In genomic region chr10:61783621-61784251, GRCm38 (mm10) we compare ENCODE assay signal across 8 mouse cellular contexts. TPM values are rescaled to one million over a fixed set of nuclear protein-coding genes. Genes with fewer than 3 reads are reported as not detected.
DNase-seq lines count a peak whose midpoint lies in the region; ATAC-seq and TF ChIP-seq lines count a peak whose summit lies in the region.

Gene H2afy2, minus strand, starts transcription at chr10:61784147.

- H3K9me3 ChIP-seq in intestine, postnatal 0 days (ENCODE audit: control insufficient read depth), result no peaks in the 10 kb centered on the region
- H3K9me3 ChIP-seq in midbrain, embryonic 10.5 days (replicated peaks), result no peaks in the 10 kb centered on the region
- H3K9me3 ChIP-seq in stomach, embryonic 14.5 days (ENCODE audit: control insufficient read depth, low read depth, low read length), result no peaks in the 10 kb centered on the region

- peak; percentile 68 for TF ChIP-seq CTCF in intestine, postnatal 0 days (IDR thresholded peaks at IDR 0.05; ENCODE audit: low read depth)

- H3K27me3 ChIP-seq in intestine, postnatal 0 days (replicated peaks; ENCODE audit: control insufficient read depth, insufficient read depth, low read length), result no peaks in the 10 kb centered on the region
- no peaks in the 10 kb centered on the region for H3K27me3 ChIP-seq in midbrain, embryonic 10.5 days (ENCODE audit: low read depth, poor library complexity, severe bottlenecking)
- H3K27me3 ChIP-seq in stomach, embryonic 14.5 days (ENCODE audit: control insufficient read depth, insufficient read depth, low read length), result no peaks in the 10 kb centered on the region

- H3K9ac ChIP-seq in intestine, postnatal 0 days (ENCODE audit: low read depth, low read length), result peak within 1 kb of the TSS; percentile 67
- peak within 1 kb of the TSS; percentile 92 for H3K9ac ChIP-seq in stomach, embryonic 14.5 days (replicated peaks; ENCODE audit: low read depth, low read length)

- H3K4me3 ChIP-seq in intestine, postnatal 0 days (ENCODE audit: low read depth, low read length), result peak within 1 kb of the TSS; percentile 71
- peak within 1 kb of the TSS; percentile 98 for H3K4me3 ChIP-seq in midbrain, embryonic 10.5 days
- H3K4me3 ChIP-seq in stomach, embryonic 14.5 days (ENCODE audit: low read depth, low read length), result peak within 1 kb of the TSS; percentile 88

- whole genome bisulfite sequencing in intestine, postnatal 0 days, result under 1% methylated on average over 47 of the region's 50 CpGs
- under 1% methylated on average over 50 of the region's 50 CpGs for WGBS in midbrain, embryonic 10.5 days
- WGBS in stomach, embryonic 14.5 days, result under 1% methylated on average over 50 of the region's 50 CpGs

- H3K4me2 ChIP-seq in intestine, postnatal 0 days (replicated peaks; ENCODE audit: low read depth), result peak within 1 kb of the TSS; percentile 97
- peak within 1 kb of the TSS; percentile 69 for H3K4me2 ChIP-seq in stomach, embryonic 14.5 days (replicated peaks; ENCODE audit: low read depth, low read length)

- H3K27ac ChIP-seq in intestine, postnatal 0 days (ENCODE audit: low read depth, low read length), result peak within 1 kb of the TSS; percentile 60
- peak within 1 kb of the TSS; percentile 100 for H3K27ac ChIP-seq in midbrain, embryonic 10.5 days (replicated peaks)
- peak within 1 kb of the TSS; percentile 95 for H3K27ac ChIP-seq in stomach, embryonic 14.5 days (ENCODE audit: low read length)

- no peaks in the 10 kb centered on the region for H3K36me3 ChIP-seq in intestine, postnatal 0 days (ENCODE audit: control insufficient read depth, insufficient read depth)
- H3K36me3 ChIP-seq in midbrain, embryonic 10.5 days, result peaks cover 20% of the 10 kb centered on the region
- no peaks in the 10 kb centered on the region for H3K36me3 ChIP-seq in stomach, embryonic 14.5 days (ENCODE audit: control insufficient read depth, insufficient read depth, low read length)

- ATAC-seq in granulocyte monocyte progenitor cell, adult 5-6 weeks (replicated peaks; ENCODE audit: poor library complexity, severe bottlenecking), result peak; percentile 48
- ATAC-seq in intestine, postnatal 0 days, result peak; percentile 56
- peak; percentile 70; the same call in 1 of the 2 replicates for ATAC-seq in stomach, embryonic 14.5 days (ENCODE audit: insufficient number of reproducible peaks, insufficient read depth, low FRiP score, low read depth)

- no peaks in the 10 kb centered on the region for H3K4me1 ChIP-seq in intestine, postnatal 0 days (replicated peaks; ENCODE audit: control insufficient read depth, insufficient read depth, low read length)
- peaks cover 36% of the 10 kb centered on the region for H3K4me1 ChIP-seq in midbrain, embryonic 10.5 days
- peaks cover 15% of the 10 kb centered on the region; the same call in 1 of the 2 replicates for H3K4me1 ChIP-seq in stomach, embryonic 14.5 days (ENCODE audit: control insufficient read depth, insufficient read depth, low read length)

- intact Hi-C loops in left cerebral cortex, postnatal 36 days (cut with DNase I), result loop anchor here (5.0 kb wide), 1 partner anchor 86 kb away; the partner anchor contains the start of gene Tysnd1

- DNase-seq in adrenal gland, postnatal 25 days, result peak; percentile 64
- DNase-seq in embryo, embryonic 11.5 days (ENCODE audit: low read depth, low spot score), result peak; percentile 78
- DNase-seq in left cerebral cortex, postnatal 36 days (ENCODE audit: low spot score in 2 of 2), result peak; percentile 78 to 83
- DNase-seq in midbrain, embryonic 10.5 days (ENCODE audit: low spot score), result peak; percentile 91
- DNase-seq in MN1 (ENCODE audit: low spot score), result no peak

RNA-seq across cellular contexts. Expression of gene H2afy2, which starts in this region (rescaled TPM):
- total RNA-seq in adrenal gland, postnatal 25 days (2021), result 9.8 and 11.3 TPM in 2 replicates
- 1.9 and 2.5 TPM in 2 replicates for total RNA-seq in granulocyte monocyte progenitor cell, adult 5-6 weeks (2014; fragmentation: Nextera tagmentation)
- total RNA-seq in granulocyte monocyte progenitor cell, adult 5-6 weeks (2017), result 1.1 and 1.6 TPM in 2 replicates
- polyA plus RNA-seq in intestine, postnatal 0 days (2015; fragmentation: Nextera tagmentation; extraction: Ambion mirVana), result 21.3 and 23.1 TPM in 2 replicates
- total RNA-seq in left cerebral cortex, postnatal 36 days (2021), result 10 to 100 TPM; 26.2 to 26.6 TPM
- polyA plus RNA-seq in midbrain, embryonic 10.5 days (2016; fragmentation: Nextera tagmentation; extraction: Ambion mirVana), result 309 and 330 TPM in 2 replicates
- 106 and 109 TPM in 2 replicates for polyA plus RNA-seq in stomach, embryonic 14.5 days (2014; fragmentation: Nextera tagmentation; extraction: Ambion mirVana)
